In genomic region chr19:56821798-56822447, GRCm38 (mm10) we compare ENCODE assay signal across 7 mouse cellular contexts. TPM values are rescaled to one million over a fixed set of nuclear protein-coding genes. Genes with fewer than 3 reads are reported as not detected.
DNase-seq lines count a peak whose midpoint lies in the region; ATAC-seq lines count a peak whose summit lies in the region.

Gene Ccdc186 (minus strand): TSS chr19:56822190.

- H3K4me1 ChIP-seq in embryonic facial prominence, embryonic 10.5 days, result peaks cover 43% of the 10 kb centered on the region
- H3K4me1 ChIP-seq in limb, embryonic 10.5 days, result peaks cover 30% of the 10 kb centered on the region
- peaks cover 39% of the 10 kb centered on the region for H3K4me1 ChIP-seq in midbrain, embryonic 13.5 days (replicated peaks)

- peak; percentile 98 for DNase-seq in adrenal gland, postnatal 10 days
- peak; percentile 98 for DNase-seq in embryonic facial prominence, embryonic 10.5 days (ENCODE audit: low spot score)
- peak; percentile 45 for DNase-seq in gonadal fat pad, adult 2 months (ENCODE audit: low read depth)
- DNase-seq in kidney, adult 11 months, result peak; percentile 93
- peak; percentile 98 for DNase-seq in limb, embryonic 10.5 days (ENCODE audit: low spot score)
- peak; percentile 95 for DNase-seq in spleen, adult 12 weeks (ENCODE audit: low spot score)

- peak within 1 kb of the TSS; percentile 95 for H3K27ac ChIP-seq in embryonic facial prominence, embryonic 10.5 days (replicated peaks)
- peak within 1 kb of the TSS; percentile 91 for H3K27ac ChIP-seq in limb, embryonic 10.5 days
- H3K27ac ChIP-seq in midbrain, embryonic 13.5 days, result peak within 1 kb of the TSS; percentile 88

- H3K36me3 ChIP-seq in embryonic facial prominence, embryonic 10.5 days (replicated peaks), result 0 out of 2 replicates have a peak, but pooled peaks cover 4% of the 10 kb centered on the region
- no peaks in the 10 kb centered on the region for H3K36me3 ChIP-seq in limb, embryonic 10.5 days
- H3K36me3 ChIP-seq in midbrain, embryonic 13.5 days, result no peaks in the 10 kb centered on the region

- H3K9me3 ChIP-seq in embryonic facial prominence, embryonic 10.5 days, result no peaks in the 10 kb centered on the region; the same call in 1 of the 2 replicates
- no peaks in the 10 kb centered on the region for H3K9me3 ChIP-seq in limb, embryonic 10.5 days (replicated peaks)
- H3K9me3 ChIP-seq in midbrain, embryonic 13.5 days, result no peaks in the 10 kb centered on the region

- H3K4me3 ChIP-seq in embryonic facial prominence, embryonic 10.5 days, result peak within 1 kb of the TSS; percentile 99
- peak within 1 kb of the TSS; percentile 89 for H3K4me3 ChIP-seq in limb, embryonic 10.5 days
- H3K4me3 ChIP-seq in midbrain, embryonic 13.5 days (replicated peaks), result peak within 1 kb of the TSS; percentile 84

- WGBS in embryonic facial prominence, embryonic 10.5 days, result under 1% methylated on average over 79 of the region's 79 CpGs
- under 1% methylated on average over 79 of the region's 79 CpGs for WGBS in limb, embryonic 10.5 days
- WGBS in midbrain, embryonic 13.5 days, result under 1% methylated on average over 64 of the region's 79 CpGs

- peak within 1 kb of the TSS; percentile 89 for H3K9ac ChIP-seq in midbrain, embryonic 13.5 days (replicated peaks)

- H3K27me3 ChIP-seq in embryonic facial prominence, embryonic 10.5 days (replicated peaks; ENCODE audit: low read depth, poor library complexity, severe bottlenecking), result peaks cover 23% of the 10 kb centered on the region
- peaks cover 40% of the 10 kb centered on the region for H3K27me3 ChIP-seq in limb, embryonic 10.5 days (ENCODE audit: low read depth, poor library complexity, severe bottlenecking)
- peaks cover 19% of the 10 kb centered on the region; the same call in 1 of the 2 replicates for H3K27me3 ChIP-seq in midbrain, embryonic 13.5 days

- ATAC-seq in midbrain, embryonic 13.5 days, result peak; percentile 98

- peak within 1 kb of the TSS; percentile 66 for H3K4me2 ChIP-seq in midbrain, embryonic 13.5 days (replicated peaks)

RNA-seq across cellular contexts. Expression of gene Ccdc186, which starts in this region (rescaled TPM):
- total RNA-seq in adrenal gland, postnatal 10 days (2021), result 10 to 100 TPM; 19.9 to 20.0 TPM
- 16.2 and 16.4 TPM in 2 replicates for polyA plus RNA-seq in embryonic facial prominence, embryonic 10.5 days (2016; fragmentation: Nextera tagmentation; extraction: Ambion mirVana)
- polyA plus RNA-seq in gonadal fat pad, adult 2 months (2012; rRNA removed), result 6.5 and 8.0 TPM in 2 replicates
- polyA plus RNA-seq in limb, embryonic 10.5 days (2016; fragmentation: Nextera tagmentation; extraction: Ambion mirVana), result 11.5 and 15.9 TPM in 2 replicates
- polyA plus RNA-seq in midbrain, embryonic 13.5 days (2015; fragmentation: Nextera tagmentation; extraction: Ambion mirVana), result 28.8 and 29.1 TPM in 2 replicates

Comparison
In these comparisons a context has a peak if more than half of its experiments do, and no peak if none do; other contexts are left out.
1. Peak in every context shown above with its lines: DNase-seq, ATAC-seq, H3K4me3 ChIP-seq and H3K27ac ChIP-seq.
2. DNase-seq: peak in every context shown above with its lines; median percentile 98 in adrenal gland, postnatal 10 days; 98 in embryonic facial prominence, embryonic 10.5 days; 98 in limb, embryonic 10.5 days; 95 in spleen, adult 12 weeks; 93 in kidney, adult 11 months; 45 in gonadal fat pad, adult 2 months.